Mouse (Mus musculus): ENCODE data around the gene Rsg1. TPM values are rescaled to one million over a fixed set of nuclear protein-coding genes. Genes with fewer than 3 reads are reported as not detected.

Rsg1 gene
- total RNA-seq (2023): 2.3 TPM

GRCm38 (mm10) chr4:141213770-141214336 lies at the start of gene Rsg1:
Gene Rsg1, plus strand, starts transcription at chr4:141213956.

GRCm38 (mm10) chr4:141239388-141240125 lies 25.8 kb downstream of the Rsg1 start, which contains the start of gene Arhgef19:
Gene Arhgef19, plus strand, starts transcription at chr4:141239499.

Other genes starting within 250 kb of the Rsg1 start
- gene Atp13a2, start 227.1 kb upstream of the Rsg1 start, total RNA-seq (2023): 31.8 TPM
- not detected for gene Mfap2, start 203.5 kb upstream of the Rsg1 start, total RNA-seq (2023)
- 13.7 TPM for gene Crocc, start 153.4 kb upstream of the Rsg1 start, total RNA-seq (2023)
- 69.7 TPM for gene Necap2, start 135.6 kb upstream of the Rsg1 start, total RNA-seq (2023)
- not detected for gene Spata21, start 125.6 kb upstream of the Rsg1 start, total RNA-seq (2023)
- gene Szrd1, start 74.2 kb upstream of the Rsg1 start, total RNA-seq (2023): 97.7 TPM
- 21.5 TPM for gene Fbxo42, start 66.0 kb upstream of the Rsg1 start, total RNA-seq (2023)
- gene Arhgef19, start 25.5 kb downstream of the Rsg1 start, total RNA-seq (2023): not detected
- gene Epha2, start 87.3 kb downstream of the Rsg1 start, total RNA-seq (2023): 1.2 TPM
- gene Fam131c, start 154.3 kb downstream of the Rsg1 start, total RNA-seq (2023): not detected
- not detected for gene Clcnka, start 184.8 kb downstream of the Rsg1 start, total RNA-seq (2023)
- not detected for gene Clcnkb, start 202.1 kb downstream of the Rsg1 start, total RNA-seq (2023)
- gene Hspb7, start 206.8 kb downstream of the Rsg1 start, total RNA-seq (2023): not detected
- gene Srarp, start 222.1 kb downstream of the Rsg1 start, total RNA-seq (2023): not detected
- gene Zbtb17, start 230.7 kb downstream of the Rsg1 start, total RNA-seq (2023): 40.0 TPM

Measured in CD8-positive naive resting alpha-beta T cell, adult 57 days (primary cell).